Mouse (Mus musculus) heart, embryonic 16.5 days (tissue): ENCODE measurements around the gene Cenpj. TPM values are rescaled to one million over a fixed set of nuclear protein-coding genes. Genes with fewer than 3 reads are reported as not detected.

ENCODE experiments used
- ATAC-seq: fragments of 200-750 bp; cut with Nextera tagmentation; replicated peaks from 2 replicates; pipeline ENCODE4 v1.8.0; 2017; ENCODE audit warnings: moderate number of reproducible peaks; ENCODE audit not compliant: insufficient read depth, low FRiP score; ENCODE audit errors: extremely low read depth
- H3K27ac ChIP-seq: fragments of 300-500 bp; sonication (generic); 2 replicates; pipeline ENCODE4 v1.5.1; 2014; ENCODE audit warnings: mild to moderate bottlenecking, low read length, control low read depth, moderate library complexity
- H3K27me3 ChIP-seq: fragments of 300-500 bp; sonication (generic); 2 replicates; pipeline ENCODE4 v1.6.1; 2014; ENCODE audit warnings: low read length, mixed read lengths; ENCODE audit not compliant: control insufficient read depth, insufficient read depth
- H3K36me3 ChIP-seq: fragments of 300-500 bp; sonication (generic); 2 replicates; pipeline ENCODE4 v1.6.1; 2014; ENCODE audit not compliant: control insufficient read depth, insufficient read depth
- H3K4me1 ChIP-seq: fragments of 300-500 bp; sonication (generic); 2 replicates; pipeline ENCODE4 v1.6.1; 2014; ENCODE audit warnings: low read length, mixed read lengths; ENCODE audit not compliant: control insufficient read depth, insufficient read depth
- H3K4me2 ChIP-seq: fragments of 300-500 bp; sonication (generic); 2 replicates; pipeline ENCODE4 v1.6.1; 2014; ENCODE audit warnings: low read depth, mild to moderate bottlenecking, control low read depth, low read length
- H3K4me3 ChIP-seq: fragments of 300-500 bp; sonication (generic); 2 replicates; pipeline ENCODE4 v1.5.1; 2014; ENCODE audit warnings: mild to moderate bottlenecking, control low read depth, low read length
- H3K9ac ChIP-seq: fragments of 300-500 bp; sonication (generic); 2 replicates; pipeline ENCODE4 v1.6.1; 2014; ENCODE audit warnings: low read length, control low read depth
- H3K9me3 ChIP-seq: fragments of 300-500 bp; sonication (generic); replicated peaks from 2 replicates; pipeline ENCODE4 v1.6.1; 2016; ENCODE audit warnings: low read length; ENCODE audit not compliant: control insufficient read depth
- WGBS: fragments of 180-500 bp; shearing (Covaris S2); extraction: QIAGEN DNeasy Blood & Tissue Kit; methylation state at CpG from one replicate; pipeline ENCODE4 v1.1.7; 2014; 5-methylcytosine and 5-hydroxymethylcytosine counted together
- polyA plus RNA-seq: library from polyadenylated mRNA; unstranded; fragments of >200 nt; fragmentation: Nextera tagmentation; extraction: Ambion mirVana; gene quantifications from 2 replicates; pipeline ENCODE4 v1.2.1, GENCODE M21; 2015

Cenpj gene
- 6.8 and 7.2 TPM in 2 replicates for polyA plus RNA-seq

- H3K27me3 ChIP-seq, result no peaks in the 10 kb centered on the region
- peak; percentile 80 for ATAC-seq
- H3K27ac ChIP-seq, result peak within 1 kb of the TSS; percentile 82
- peak within 1 kb of the TSS; percentile 88 for H3K9ac ChIP-seq
- WGBS, result under 1% methylated on average over 24 of the region's 24 CpGs
- H3K9me3 ChIP-seq, result no peaks in the 10 kb centered on the region
- H3K4me3 ChIP-seq, result peak within 1 kb of the TSS; percentile 80
- peak within 1 kb of the TSS; percentile 58 for H3K4me2 ChIP-seq
- peaks cover 11% of the 10 kb centered on the region for H3K4me1 ChIP-seq
- 0 out of 2 replicates have a peak, but pooled peaks cover 4% of the 10 kb centered on the region for H3K36me3 ChIP-seq
These were observed at the start of gene Cenpj, which contains the start of gene Parp4 for GRCm38 (mm10) chr14:56575416-56575815. Gene Cenpj, minus strand, starts transcription at chr14:56575425. Gene Parp4, plus strand, starts transcription at chr14:56575619.

DNA sequence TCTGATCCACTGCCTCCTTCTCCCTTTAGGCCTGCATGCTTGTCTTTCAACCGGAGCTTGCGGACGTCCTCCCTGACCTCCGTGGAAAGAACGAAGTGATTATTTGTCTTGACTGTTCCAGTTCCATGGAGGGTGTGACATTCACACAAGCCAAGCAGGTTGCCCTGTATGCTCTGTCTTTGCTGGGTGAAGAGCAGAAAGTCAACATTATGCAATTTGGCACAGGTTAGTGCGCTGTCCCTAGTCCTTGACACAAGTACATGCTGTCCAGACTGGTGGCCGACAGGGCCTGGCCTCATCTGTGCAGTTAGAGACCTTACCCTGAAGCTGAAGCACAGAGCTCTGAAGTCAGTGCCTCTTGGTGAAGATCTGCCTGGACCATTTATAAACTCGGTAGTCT, 45.2 kb upstream of the Cenpj start:
- no peak overlapping the region for H3K9ac ChIP-seq
- peaks cover 50% of the 10 kb centered on the region for H3K36me3 ChIP-seq
- H3K4me1 ChIP-seq, result no peaks in the 10 kb centered on the region
- no peak for ATAC-seq
- no peaks in the 10 kb centered on the region for H3K27me3 ChIP-seq
- no peak overlapping the region for H3K4me2 ChIP-seq
- WGBS, result 79% methylated on average over 8 of the region's 8 CpGs
- no peak overlapping the region for H3K27ac ChIP-seq
- H3K9me3 ChIP-seq, result no peaks in the 10 kb centered on the region
- no peak overlapping the region for H3K4me3 ChIP-seq

DNA sequence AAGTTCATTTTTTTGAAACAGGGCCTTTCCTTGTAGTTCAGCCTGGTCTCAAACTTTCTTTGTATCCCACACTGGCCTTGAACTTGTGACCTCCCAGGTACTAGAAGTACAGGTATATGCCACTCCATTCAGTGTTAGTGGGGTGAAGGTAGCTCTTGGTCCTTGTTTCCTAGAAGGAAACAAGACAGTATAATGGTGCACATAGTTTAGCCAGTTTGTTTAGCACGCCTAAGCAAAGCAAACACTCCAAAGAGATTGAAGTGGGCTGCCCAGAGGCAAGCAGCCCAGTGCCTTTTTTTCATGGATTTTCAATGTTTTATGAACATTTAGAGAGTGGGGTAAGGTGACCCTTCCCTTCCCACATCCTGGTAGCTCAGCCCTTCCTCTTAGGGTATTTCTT, 42.2 kb upstream of the Cenpj start:
- Histone ChIP-seq H3K9me3 (no peaks in the 10 kb centered on the region), H3K4me2 (no peak overlapping the region), H3K4me1 (no peaks in the 10 kb centered on the region), H3K4me3 (no peak overlapping the region), H3K9ac (no peak overlapping the region), H3K36me3 (peaks cover 53% of the 10 kb centered on the region), H3K27ac (no peak overlapping the region), H3K27me3 (no peaks in the 10 kb centered on the region)
- 81% methylated on average over 1 of the region's 1 CpGs for WGBS
- no peak for ATAC-seq

DNA sequence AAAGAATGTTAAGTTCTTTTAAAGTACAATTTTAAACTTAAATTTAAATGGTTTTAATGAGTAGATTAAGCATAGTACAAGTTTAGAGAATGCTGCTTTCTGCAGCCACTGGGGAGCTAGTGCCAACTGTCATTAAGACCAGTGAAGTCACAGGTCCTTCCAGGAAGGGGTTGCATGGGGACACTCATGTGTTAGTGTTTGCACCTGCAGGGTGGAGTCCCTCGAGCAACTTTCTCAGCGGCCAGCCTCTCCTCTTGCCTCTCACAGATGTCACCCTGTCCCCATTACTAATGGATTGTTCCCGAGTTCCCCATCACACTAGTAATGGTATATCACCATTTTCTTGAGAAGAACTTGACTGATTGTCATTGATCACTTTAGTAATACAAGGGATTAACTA, 38.0 kb upstream of the Cenpj start:
- H3K27ac ChIP-seq, result no peak overlapping the region
- H3K36me3 ChIP-seq, result peaks cover 67% of the 10 kb centered on the region
- 85% methylated on average over 3 of the region's 3 CpGs for WGBS
- no peak overlapping the region for H3K4me2 ChIP-seq
- no peak overlapping the region for H3K9ac ChIP-seq
- H3K4me1 ChIP-seq, result no peaks in the 10 kb centered on the region
- no peak for ATAC-seq
- no peaks in the 10 kb centered on the region for H3K9me3 ChIP-seq
- no peak overlapping the region for H3K4me3 ChIP-seq
- no peaks in the 10 kb centered on the region for H3K27me3 ChIP-seq

DNA sequence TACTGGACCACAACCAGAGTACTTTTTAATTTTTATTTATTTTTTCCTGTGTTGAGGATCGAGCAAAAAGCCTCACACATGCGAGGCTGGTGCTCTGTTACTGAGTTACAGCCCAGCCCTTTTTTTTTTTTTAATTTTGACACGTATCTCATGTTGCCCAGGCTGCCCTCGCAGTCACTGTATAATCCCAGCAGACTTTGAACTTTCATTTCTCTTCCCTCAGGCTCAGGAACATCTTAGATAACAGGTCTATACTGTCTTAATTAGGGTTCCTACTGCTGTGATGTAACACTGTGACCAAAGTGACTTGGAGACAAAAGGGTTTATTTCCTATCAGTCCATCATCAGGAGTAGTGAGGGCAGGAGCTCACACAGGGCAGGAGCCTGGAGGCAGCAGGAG, 29.9 kb upstream of the Cenpj start:
- no peak overlapping the region for H3K9ac ChIP-seq
- H3K36me3 ChIP-seq, result peaks cover 36% of the 10 kb centered on the region
- ATAC-seq, result no peak
- no peaks in the 10 kb centered on the region for H3K9me3 ChIP-seq
- WGBS, result 86% methylated on average over 4 of the region's 4 CpGs
- no peak overlapping the region for H3K27ac ChIP-seq
- H3K4me1 ChIP-seq, result no peaks in the 10 kb centered on the region
- no peak overlapping the region for H3K4me3 ChIP-seq
- no peaks in the 10 kb centered on the region for H3K27me3 ChIP-seq
- H3K4me2 ChIP-seq, result no peak overlapping the region

DNA sequence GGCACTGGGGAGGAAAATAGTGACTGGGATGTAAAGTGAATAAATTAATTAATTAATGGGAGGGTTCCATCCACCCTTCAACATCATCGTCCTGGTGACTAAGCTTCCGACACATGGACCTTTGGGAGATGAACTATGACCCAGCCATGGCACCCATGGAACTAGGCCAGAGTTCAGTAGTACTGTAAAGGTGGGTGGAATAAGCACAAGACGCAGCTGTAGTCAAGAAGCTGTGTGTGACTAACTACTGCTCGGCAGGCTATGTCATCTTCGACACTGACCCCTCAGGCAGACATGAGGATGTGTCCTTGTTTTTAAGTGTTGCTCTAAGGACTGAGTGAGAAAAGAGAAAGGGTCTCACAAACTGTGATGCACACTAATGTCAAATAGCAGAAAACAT, 29.2 kb upstream of the Cenpj start:
- H3K4me3 ChIP-seq, result no peak overlapping the region
- WGBS, result 90% methylated on average over 5 of the region's 5 CpGs
- H3K36me3 ChIP-seq, result peaks cover 29% of the 10 kb centered on the region
- ATAC-seq, result no peak
- no peak overlapping the region for H3K27ac ChIP-seq
- no peaks in the 10 kb centered on the region for H3K9me3 ChIP-seq
- H3K4me2 ChIP-seq, result no peak overlapping the region
- H3K27me3 ChIP-seq, result no peaks in the 10 kb centered on the region
- no peak overlapping the region for H3K9ac ChIP-seq
- H3K4me1 ChIP-seq, result no peaks in the 10 kb centered on the region

DNA sequence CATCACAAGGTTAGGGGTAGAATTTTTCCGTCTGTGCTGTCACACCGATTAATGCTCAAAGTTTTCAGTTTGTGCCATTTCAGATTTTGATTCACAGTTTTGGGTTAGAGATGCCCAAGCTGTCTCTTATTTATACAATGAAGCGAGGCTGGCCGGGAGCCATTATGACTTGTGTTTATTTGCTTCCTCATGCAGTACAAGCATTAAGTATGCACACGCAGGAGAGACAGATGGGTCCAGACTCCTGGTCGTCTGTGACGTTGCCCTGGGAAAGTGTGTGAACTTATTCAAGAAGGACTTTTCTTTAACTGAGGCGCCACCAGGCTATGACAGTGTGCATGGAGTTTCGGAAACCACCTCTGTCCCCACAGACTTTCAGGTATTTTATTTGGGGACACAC, 26.8 kb upstream of the Cenpj start:
- 86% methylated on average over 9 of the region's 9 CpGs for WGBS
- no peak overlapping the region for H3K4me2 ChIP-seq
- no peak for ATAC-seq
- no peak overlapping the region for H3K4me3 ChIP-seq
- no peaks in the 10 kb centered on the region for H3K27me3 ChIP-seq
- no peak overlapping the region for H3K27ac ChIP-seq
- H3K9ac ChIP-seq, result no peak overlapping the region
- no peaks in the 10 kb centered on the region for H3K9me3 ChIP-seq
- peaks cover 28% of the 10 kb centered on the region for H3K36me3 ChIP-seq
- no peaks in the 10 kb centered on the region for H3K4me1 ChIP-seq

- Histone ChIP-seq H3K4me1 (no peaks in the 10 kb centered on the region), H3K4me2 (no peak overlapping the region), H3K9ac (no peak overlapping the region), H3K4me3 (no peak overlapping the region), H3K36me3 (peaks cover 49% of the 10 kb centered on the region), H3K9me3 (no peaks in the 10 kb centered on the region), H3K27ac (no peak overlapping the region), H3K27me3 (no peaks in the 10 kb centered on the region)
- ATAC-seq, result no peak
- WGBS, result 54% methylated on average over 6 of the region's 6 CpGs
These were observed 23.5 kb upstream of the Cenpj start for GRCm38 (mm10) chr14:56598759-56599158.

DNA sequence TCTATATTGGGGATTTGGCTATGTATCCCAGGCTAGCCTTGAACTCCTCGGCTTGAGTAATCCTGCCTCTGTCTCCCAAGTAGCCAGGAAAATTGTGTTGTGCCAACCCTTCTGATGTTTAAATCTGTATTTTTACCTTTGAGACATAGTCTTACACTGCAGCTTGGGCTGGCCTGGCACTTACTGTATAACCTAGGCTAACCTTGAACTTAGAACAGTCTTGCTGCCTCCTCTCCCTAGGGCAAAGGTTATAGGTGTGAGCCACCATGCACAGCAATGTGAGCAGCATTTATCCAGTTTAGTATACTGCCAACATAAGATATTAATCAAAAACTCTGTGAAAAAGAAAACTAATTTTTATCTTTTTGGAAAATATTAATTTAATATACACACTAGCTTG, 19.6 kb upstream of the Cenpj start:
- H3K9me3 ChIP-seq, result no peaks in the 10 kb centered on the region
- no peak for ATAC-seq
- no peak overlapping the region for H3K27ac ChIP-seq
- H3K9ac ChIP-seq, result no peak overlapping the region
- no peaks in the 10 kb centered on the region for H3K27me3 ChIP-seq
- H3K4me1 ChIP-seq, result no peaks in the 10 kb centered on the region
- no peak overlapping the region for H3K4me2 ChIP-seq
- WGBS, result 80% methylated on average over 1 of the region's 1 CpGs
- no peak overlapping the region for H3K4me3 ChIP-seq
- peaks cover 74% of the 10 kb centered on the region for H3K36me3 ChIP-seq

DNA sequence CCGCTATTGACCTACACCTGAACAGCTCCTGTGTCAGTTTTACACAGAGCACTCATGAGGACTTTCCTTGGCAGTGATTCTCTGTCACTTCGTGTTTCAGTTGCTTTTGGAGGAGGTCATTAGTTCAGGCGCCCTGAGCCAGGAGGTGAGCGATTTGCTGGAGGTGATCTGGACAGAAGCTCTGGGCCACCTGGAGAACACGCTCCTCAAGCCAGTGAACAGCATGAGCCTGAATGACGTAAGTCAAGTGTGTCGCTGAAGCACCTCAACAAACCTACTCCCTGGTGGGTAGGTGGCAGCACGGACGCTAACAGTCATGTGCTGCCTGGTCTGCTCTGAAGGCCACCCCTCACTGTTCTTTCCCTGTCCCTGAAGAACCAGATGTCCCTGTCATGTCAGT, 17.0 kb upstream of the Cenpj start:
- Histone ChIP-seq H3K4me3 (no peak overlapping the region), H3K27ac (no peak overlapping the region), H3K4me2 (no peak overlapping the region), H3K27me3 (no peaks in the 10 kb centered on the region), H3K9ac (no peak overlapping the region), H3K36me3 (peaks cover 61% of the 10 kb centered on the region), H3K9me3 (no peaks in the 10 kb centered on the region), H3K4me1 (no peaks in the 10 kb centered on the region)
- ATAC-seq, result no peak
- whole genome bisulfite sequencing, result 89% methylated on average over 9 of the region's 9 CpGs
